Mouse (Mus musculus): ENCODE measurements at regions not wholly inside any gene's neighbourhood (a gene's known extent, or its start where the extent isn't known, plus 50 kb on each side); places are given as distances from the start of the nearest gene placed in this dataset.

GRCm38 (mm10) chr13:42589136-42589535 lies 91.3 kb upstream of the Phactr1 start:
- WGBS = 77% methylated on average over 2 of the region's 2 CpGs
- TF ChIP-seq CTCF (IDR thresholded peaks at IDR 0.05; ENCODE audit: low read depth, low read length) (0 out of 2 replicates have a peak, but pooled peaks have one; percentile 21), POLR2A (IDR thresholded peaks at IDR 0.05; ENCODE audit: extremely low read depth, insufficient read depth, low read length) (no peak)
- Histone ChIP-seq H3K27me3 (ENCODE audit: control insufficient read depth, insufficient read depth, low read length) (no peaks in the 10 kb centered on the region), H3K4me3 (ENCODE audit: insufficient read depth, low read depth, low read length) (no peak overlapping the region), H3K4me1 (ENCODE audit: control insufficient read depth, insufficient read depth, low read length) (peaks cover 7% of the 10 kb centered on the region; the same call in 1 of the 2 replicates), H3K27ac (replicated peaks; ENCODE audit: insufficient read depth, low read depth, low read length) (no peak overlapping the region), H3K79me2 (ENCODE audit: control insufficient read depth, insufficient read depth, low read length) (no peaks in the 10 kb centered on the region), H3K36me3 (ENCODE audit: control insufficient read depth, insufficient read depth, low read length) (no peaks in the 10 kb centered on the region), H3K9ac (ENCODE audit: low read depth, low read length) (no peak overlapping the region)
- DNase-seq (ENCODE audit: extremely low read depth, low read depth, low spot score) = no peak

- no peak overlapping the region for H3K9ac ChIP-seq (ENCODE audit: low read depth, low read length)
- H3K79me2 ChIP-seq (ENCODE audit: control insufficient read depth, insufficient read depth, low read length) = no peaks in the 10 kb centered on the region
- no peak overlapping the region for H3K27ac ChIP-seq (replicated peaks; ENCODE audit: insufficient read depth, low read depth, low read length)
- H3K36me3 ChIP-seq (ENCODE audit: control insufficient read depth, insufficient read depth, low read length) = no peaks in the 10 kb centered on the region
- no peaks in the 10 kb centered on the region for H3K27me3 ChIP-seq (ENCODE audit: control insufficient read depth, insufficient read depth, low read length)
- no peak overlapping the region for H3K4me3 ChIP-seq (ENCODE audit: insufficient read depth, low read depth, low read length)
- peaks cover 7% of the 10 kb centered on the region; the same call in 1 of the 2 replicates for H3K4me1 ChIP-seq (ENCODE audit: control insufficient read depth, insufficient read depth, low read length)
- no peak for TF ChIP-seq POLR2A (IDR thresholded peaks at IDR 0.05; ENCODE audit: extremely low read depth, insufficient read depth, low read length)
- whole genome bisulfite sequencing = 65% methylated on average over 5 of the region's 5 CpGs
- DNase-seq (ENCODE audit: extremely low read depth, low read depth, low spot score) = peak; percentile 46
Observed at GRCm38 (mm10) chr13:42589607-42590006, 90.8 kb upstream of the Phactr1 start.

GRCm38 (mm10) chr13:42590415-42590814 lies 90.0 kb upstream of the Phactr1 start:
- no peak overlapping the region for H3K9ac ChIP-seq (ENCODE audit: low read depth, low read length)
- no peak overlapping the region for H3K27ac ChIP-seq (replicated peaks; ENCODE audit: insufficient read depth, low read depth, low read length)
- no peaks in the 10 kb centered on the region for H3K36me3 ChIP-seq (ENCODE audit: control insufficient read depth, insufficient read depth, low read length)
- DNase-seq (ENCODE audit: extremely low read depth, low read depth, low spot score) = no peak
- TF ChIP-seq POLR2A (IDR thresholded peaks at IDR 0.05; ENCODE audit: extremely low read depth, insufficient read depth, low read length) (no peak), CTCF (IDR thresholded peaks at IDR 0.05; ENCODE audit: low read depth, low read length) (no peak)
- 86% methylated on average over 6 of the region's 6 CpGs for WGBS
- H3K79me2 ChIP-seq (ENCODE audit: control insufficient read depth, insufficient read depth, low read length) = no peaks in the 10 kb centered on the region
- no peaks in the 10 kb centered on the region for H3K27me3 ChIP-seq (ENCODE audit: control insufficient read depth, insufficient read depth, low read length)
- no peak overlapping the region for H3K4me3 ChIP-seq (ENCODE audit: insufficient read depth, low read depth, low read length)
- peaks cover 7% of the 10 kb centered on the region; the same call in 1 of the 2 replicates for H3K4me1 ChIP-seq (ENCODE audit: control insufficient read depth, insufficient read depth, low read length)

GRCm38 (mm10) chr13:42592945-42593344 lies 87.5 kb upstream of the Phactr1 start:
- WGBS = 56% methylated on average over 3 of the region's 3 CpGs
- H3K27me3 ChIP-seq (ENCODE audit: control insufficient read depth, insufficient read depth, low read length) = no peaks in the 10 kb centered on the region
- DNase-seq (ENCODE audit: extremely low read depth, low read depth, low spot score) = no peak
- H3K79me2 ChIP-seq (ENCODE audit: control insufficient read depth, insufficient read depth, low read length) = no peaks in the 10 kb centered on the region
- TF ChIP-seq CTCF (IDR thresholded peaks at IDR 0.05; ENCODE audit: low read depth, low read length) (no peak), POLR2A (IDR thresholded peaks at IDR 0.05; ENCODE audit: extremely low read depth, insufficient read depth, low read length) (no peak)
- no peak overlapping the region for H3K9ac ChIP-seq (ENCODE audit: low read depth, low read length)
- no peaks in the 10 kb centered on the region for H3K36me3 ChIP-seq (ENCODE audit: control insufficient read depth, insufficient read depth, low read length)
- no peak overlapping the region for H3K4me3 ChIP-seq (ENCODE audit: insufficient read depth, low read depth, low read length)
- no peak overlapping the region for H3K27ac ChIP-seq (replicated peaks; ENCODE audit: insufficient read depth, low read depth, low read length)
- H3K4me1 ChIP-seq (ENCODE audit: control insufficient read depth, insufficient read depth, low read length) = peaks cover 7% of the 10 kb centered on the region; the same call in 1 of the 2 replicates

- Histone ChIP-seq H3K4me1 (ENCODE audit: control insufficient read depth, insufficient read depth, low read length) (peaks cover 7% of the 10 kb centered on the region; the same call in 1 of the 2 replicates), H3K27ac (replicated peaks; ENCODE audit: insufficient read depth, low read depth, low read length) (no peak overlapping the region), H3K79me2 (ENCODE audit: control insufficient read depth, insufficient read depth, low read length) (no peaks in the 10 kb centered on the region), H3K4me3 (ENCODE audit: insufficient read depth, low read depth, low read length) (no peak overlapping the region), H3K36me3 (ENCODE audit: control insufficient read depth, insufficient read depth, low read length) (no peaks in the 10 kb centered on the region), H3K9ac (ENCODE audit: low read depth, low read length) (no peak overlapping the region), H3K27me3 (ENCODE audit: control insufficient read depth, insufficient read depth, low read length) (no peaks in the 10 kb centered on the region)
- peak; percentile 93 for DNase-seq (ENCODE audit: extremely low read depth, low read depth, low spot score)
- WGBS = 48% methylated on average over 11 of the region's 11 CpGs
- TF ChIP-seq CTCF (IDR thresholded peaks at IDR 0.05; ENCODE audit: low read depth, low read length) (no peak), POLR2A (IDR thresholded peaks at IDR 0.05; ENCODE audit: extremely low read depth, insufficient read depth, low read length) (no peak)
Observed at GRCm38 (mm10) chr13:42593488-42594170, 86.8 kb upstream of the Phactr1 start.

- DNase-seq (ENCODE audit: extremely low read depth, low read depth, low spot score) = no peak
- H3K27me3 ChIP-seq (ENCODE audit: control insufficient read depth, insufficient read depth, low read length) = no peaks in the 10 kb centered on the region
Observed at GRCm38 (mm10) chr13:42595180-42595579, 85.2 kb upstream of the Phactr1 start.

More at GRCm38 (mm10) chr13:42595180-42595579, 85.2 kb upstream of the Phactr1 start:
- Histone ChIP-seq H3K4me3 (ENCODE audit: insufficient read depth, low read depth, low read length) (no peak overlapping the region), H3K79me2 (ENCODE audit: control insufficient read depth, insufficient read depth, low read length) (no peaks in the 10 kb centered on the region), H3K36me3 (ENCODE audit: control insufficient read depth, insufficient read depth, low read length) (no peaks in the 10 kb centered on the region), H3K9ac (ENCODE audit: low read depth, low read length) (no peak overlapping the region), H3K4me1 (ENCODE audit: control insufficient read depth, insufficient read depth, low read length) (peaks cover 7% of the 10 kb centered on the region; the same call in 1 of the 2 replicates), H3K27ac (replicated peaks; ENCODE audit: insufficient read depth, low read depth, low read length) (no peak overlapping the region)
- TF ChIP-seq POLR2A (IDR thresholded peaks at IDR 0.05; ENCODE audit: extremely low read depth, insufficient read depth, low read length) = no peak
- no peak for TF ChIP-seq CTCF (IDR thresholded peaks at IDR 0.05; ENCODE audit: low read depth, low read length)
- 49% methylated on average over 3 of the region's 3 CpGs for WGBS
